Mouse (Mus musculus) 3T3-L1 (cell line): ENCODE measurements at regions not wholly inside any gene's neighbourhood (a gene's known extent, or its start where the extent isn't known, plus 50 kb on each side); places are given as distances from the start of the nearest gene placed in this dataset.
A peak's percentile ranks its signal among the peaks of the same experiment; 100 is the strongest.
"Not testable (repeated sequence)": the region's sequence is repeated elsewhere in the genome, so short reads cannot be mapped to it uniquely, and the experiment has no call there.

ENCODE experiments used
- DNase-seq: peaks from one replicate; pipeline ENCODE4 v3.0.0-alpha.2; 2015; ENCODE audit warnings: low read depth, low spot score

DNA sequence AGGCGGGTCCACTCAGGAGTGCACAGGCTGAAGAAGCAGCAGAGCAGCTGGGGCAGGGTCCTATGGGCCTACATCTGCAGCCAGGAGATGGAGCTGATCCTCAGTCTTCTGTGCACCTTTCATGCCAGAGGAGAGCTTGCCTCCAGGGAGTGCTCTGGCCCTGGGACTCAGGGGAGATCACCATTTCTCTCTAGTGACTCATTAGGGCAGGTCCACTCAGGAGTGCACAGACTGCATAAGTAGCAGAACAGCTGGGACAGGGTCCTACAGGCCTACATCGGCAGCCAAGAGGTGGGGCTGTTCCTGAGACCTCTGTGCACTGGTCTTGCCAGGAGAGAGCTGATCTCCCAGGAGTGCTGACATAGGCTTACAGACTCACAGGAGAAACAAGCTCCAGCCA is 159.4 kb upstream of the Gm21897 start:
- peak; percentile 68 for DNase-seq

DNA sequence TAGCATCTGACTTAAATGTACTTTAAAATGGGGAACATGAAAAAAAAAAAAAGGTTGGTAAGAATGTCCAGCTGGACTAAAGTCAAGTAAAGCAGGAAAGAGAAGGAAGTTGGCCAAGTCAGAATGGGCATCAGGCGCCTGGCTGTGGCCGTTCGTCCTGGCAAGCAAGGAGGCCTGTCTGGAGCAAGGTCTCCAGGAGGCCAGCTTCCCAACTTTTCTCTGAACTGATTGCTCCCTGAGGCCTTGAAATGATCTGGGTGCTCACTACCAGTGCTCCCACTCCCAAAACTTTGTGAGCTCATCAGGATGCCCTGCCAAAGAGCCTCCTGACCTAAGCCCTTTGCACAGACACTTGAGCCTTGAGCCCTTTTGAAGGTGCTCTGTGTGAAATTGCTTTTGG is 141.7 kb upstream of the Gm21897 start:
- peak; percentile 27 for DNase-seq

DNA sequence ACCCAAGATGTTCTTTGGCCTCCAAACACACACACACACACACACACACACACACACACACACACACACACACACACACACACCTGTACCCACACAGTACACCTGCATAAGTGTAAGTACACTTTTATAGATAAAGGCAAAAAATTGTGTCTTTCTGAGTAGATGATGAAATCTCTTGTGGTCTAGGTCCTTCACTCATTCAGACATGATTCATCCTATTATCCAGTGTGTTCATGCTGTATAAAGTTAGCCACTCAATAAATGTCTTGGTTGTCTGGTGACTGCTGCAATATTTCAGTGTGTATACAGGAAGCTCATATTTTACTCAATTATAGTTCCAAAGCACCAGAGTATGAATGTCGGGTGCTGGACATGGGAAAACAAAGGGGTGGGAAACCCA is 131.5 kb upstream of the Gm21897 start:
- DNase-seq, result peak; percentile 77

DNA sequence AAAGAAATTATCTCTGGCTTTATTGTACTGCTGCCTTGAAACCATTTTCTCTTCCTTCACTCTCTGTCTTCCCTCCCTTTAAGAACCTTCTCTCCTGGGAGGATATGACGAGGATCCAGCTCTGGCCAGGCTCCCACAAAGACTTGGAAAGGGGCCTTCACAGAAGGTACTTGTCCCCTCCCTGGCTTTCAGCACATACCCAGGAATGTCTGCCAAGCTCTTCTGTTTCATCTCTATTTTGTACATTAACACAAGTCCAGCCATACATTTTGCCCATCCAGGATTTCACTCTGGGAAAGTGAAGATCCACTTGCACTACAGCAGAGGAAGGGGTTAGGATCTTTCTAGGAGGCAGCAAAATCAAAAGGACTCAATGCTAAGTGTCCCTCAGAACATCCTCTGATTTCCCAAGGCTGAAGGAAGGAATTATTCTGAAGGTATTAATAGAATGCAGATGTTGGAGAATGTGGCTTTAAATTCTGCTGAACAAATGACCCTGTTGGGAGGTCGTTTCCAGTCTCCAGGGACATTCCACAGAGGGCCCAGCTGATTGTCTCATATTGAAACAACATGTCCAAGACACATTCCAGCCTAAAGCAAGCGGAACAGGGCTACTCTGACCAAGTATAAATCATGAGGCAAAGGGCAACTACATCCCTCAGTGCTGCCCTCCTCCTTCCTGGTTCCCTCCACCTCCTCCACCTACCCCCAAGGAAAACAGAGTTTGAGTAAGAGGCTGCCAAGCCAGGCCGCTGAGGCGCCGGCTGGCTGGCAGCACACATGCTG is 122.1 kb upstream of the Gm21897 start:
- peak; percentile 99 for DNase-seq

DNA sequence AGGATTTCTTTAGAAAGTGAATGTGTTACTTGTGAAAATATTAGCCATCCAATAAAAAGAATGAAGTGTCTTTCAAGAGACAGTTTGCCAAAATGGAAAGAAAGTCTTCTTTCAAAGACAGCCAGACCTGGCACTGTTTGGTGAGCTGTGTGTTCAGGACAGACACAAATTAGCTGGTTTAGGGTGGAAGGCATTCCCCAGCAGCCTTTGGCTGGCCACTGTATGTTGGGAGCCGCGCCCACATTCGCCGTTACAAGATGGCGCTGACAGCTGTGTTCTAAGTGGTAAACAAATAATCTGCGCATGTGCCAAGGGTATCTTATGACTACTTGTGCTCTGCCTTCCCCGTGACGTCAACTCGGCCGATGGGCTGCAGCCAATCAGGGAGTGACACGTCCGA is 121.3 kb upstream of the Gm21897 start:
- not testable (repeated sequence) for DNase-seq

DNA sequence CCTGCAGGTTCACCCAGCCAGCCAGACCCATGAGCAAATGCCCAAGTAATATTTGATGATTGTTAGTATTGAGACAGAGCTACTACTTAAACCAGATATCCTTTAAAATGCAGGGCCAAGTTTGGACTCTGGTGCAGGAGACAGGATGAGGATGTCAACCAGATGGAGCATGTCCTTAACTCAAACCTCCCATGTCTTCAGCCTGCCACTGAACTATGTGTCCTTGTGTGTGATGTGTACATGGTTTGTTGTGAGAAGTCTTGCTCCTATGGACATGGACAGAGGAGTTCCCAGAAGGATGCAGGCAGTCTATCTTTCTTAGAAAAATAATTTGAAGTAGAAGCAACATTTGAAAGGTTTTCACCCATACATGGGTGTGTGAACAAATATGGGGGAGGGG is 120.4 kb upstream of the Gm21897 start:
- DNase-seq, result no peak

DNA sequence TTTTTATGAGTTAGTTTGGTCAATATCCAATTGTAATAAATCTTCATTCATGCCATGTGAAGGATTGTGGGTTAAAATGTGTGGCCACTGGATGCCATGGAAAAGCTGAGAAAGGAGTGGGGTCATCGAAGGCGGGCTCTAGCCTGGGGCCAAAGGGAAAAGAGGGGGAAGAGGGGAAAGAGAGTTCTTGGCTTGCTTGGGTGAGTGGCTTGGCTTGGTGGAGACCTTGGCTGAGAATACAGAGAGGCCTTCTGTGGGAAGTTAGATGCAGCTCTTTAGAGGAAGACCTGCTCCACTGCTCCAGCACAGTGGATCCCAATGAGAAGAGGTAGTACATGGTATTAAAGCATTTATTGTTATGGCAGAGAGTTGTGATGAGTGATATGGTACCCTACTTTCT is 101.3 kb upstream of the Gm21897 start:
- no peak for DNase-seq

DNA sequence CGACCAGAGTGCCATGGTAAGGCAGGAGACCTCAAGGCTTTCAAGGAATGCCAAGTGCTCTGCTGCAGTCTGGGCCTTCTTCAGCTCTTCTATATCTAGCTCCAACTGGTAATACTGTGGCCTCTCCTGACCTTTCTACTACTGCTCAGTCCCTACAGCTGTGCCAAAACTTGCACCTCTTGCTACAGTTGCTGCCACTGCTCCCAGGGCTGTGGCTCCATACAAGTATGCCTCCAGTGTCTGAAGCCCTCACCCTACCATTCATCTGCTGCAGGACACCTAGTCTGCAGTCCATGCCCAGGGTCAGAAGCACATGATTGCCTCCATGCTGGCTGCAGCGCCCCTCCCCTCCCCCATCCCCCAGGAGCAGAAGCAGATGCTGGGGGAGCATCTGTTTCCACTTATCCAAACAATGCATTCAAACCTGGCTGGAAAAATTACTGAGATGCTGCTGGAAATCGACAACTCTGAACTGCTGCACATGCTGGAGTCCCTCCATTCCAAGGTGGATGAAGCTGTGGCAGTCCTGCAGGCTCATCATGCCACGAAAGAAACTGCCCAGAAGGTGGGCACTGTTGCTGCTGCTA is 96.2 kb upstream of the Gm21897 start:
- peak; percentile 70 for DNase-seq

DNA sequence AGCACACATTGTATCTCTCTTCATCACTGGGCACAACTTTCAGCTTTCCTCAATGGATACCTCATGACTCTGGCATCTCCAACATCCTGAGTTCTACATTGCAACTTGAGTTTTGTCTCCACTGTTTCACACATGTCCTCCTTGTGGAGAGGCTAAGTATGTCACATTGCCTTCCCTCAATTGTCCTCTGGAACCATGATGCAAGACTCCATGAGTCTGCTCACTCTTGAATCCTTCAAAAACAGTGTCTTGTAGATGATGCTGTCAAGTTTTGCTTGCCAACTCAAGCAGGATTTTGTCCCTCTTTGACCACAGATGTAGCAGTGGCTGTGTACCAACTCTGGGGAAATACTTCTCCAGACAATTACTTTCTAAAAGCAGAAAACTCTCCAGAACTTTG is 79.4 kb upstream of the Gm21897 start:
- DNase-seq, result peak; percentile 60

DNA sequence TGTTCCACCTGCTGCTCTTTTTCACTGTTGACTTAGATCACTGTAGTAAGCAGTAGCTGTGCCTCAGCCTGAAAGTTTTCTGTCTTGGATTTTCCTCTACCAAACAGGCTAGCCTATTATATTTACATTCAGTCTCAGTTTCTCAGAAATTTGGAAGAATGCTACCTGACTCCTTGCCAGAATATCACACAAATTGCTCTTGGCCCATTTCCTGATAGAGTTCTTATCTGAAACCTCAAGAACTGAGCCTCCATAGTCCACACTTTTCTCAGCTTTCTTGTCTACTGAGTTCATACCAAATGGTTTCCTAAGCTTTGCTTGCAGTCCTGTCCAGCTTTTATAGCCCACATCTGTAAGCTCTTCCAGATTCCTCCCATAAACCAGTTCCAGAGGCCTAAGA is 78.8 kb upstream of the Gm21897 start:
- DNase-seq, result peak; percentile 35

DNA sequence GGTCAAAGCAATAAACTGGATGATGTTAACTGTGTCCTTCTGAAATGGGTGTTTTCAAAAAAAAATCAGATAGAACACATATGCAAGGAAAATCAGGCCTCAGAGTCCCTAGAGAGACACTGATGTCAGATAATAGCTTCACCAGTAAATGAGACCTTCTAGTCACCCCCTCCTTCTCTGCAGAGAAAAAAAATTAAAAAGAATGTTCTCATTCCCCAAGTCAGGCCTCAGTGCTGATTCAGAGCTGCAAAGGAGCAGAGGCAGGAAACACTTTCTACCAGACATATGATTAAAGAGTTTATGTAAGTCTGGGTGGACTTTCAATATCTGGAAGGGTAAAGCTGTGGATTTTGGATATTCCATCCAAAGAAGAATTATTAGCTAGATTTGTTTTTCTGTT is 67.1 kb upstream of the Gm21897 start:
- DNase-seq, result peak; percentile 66

DNA sequence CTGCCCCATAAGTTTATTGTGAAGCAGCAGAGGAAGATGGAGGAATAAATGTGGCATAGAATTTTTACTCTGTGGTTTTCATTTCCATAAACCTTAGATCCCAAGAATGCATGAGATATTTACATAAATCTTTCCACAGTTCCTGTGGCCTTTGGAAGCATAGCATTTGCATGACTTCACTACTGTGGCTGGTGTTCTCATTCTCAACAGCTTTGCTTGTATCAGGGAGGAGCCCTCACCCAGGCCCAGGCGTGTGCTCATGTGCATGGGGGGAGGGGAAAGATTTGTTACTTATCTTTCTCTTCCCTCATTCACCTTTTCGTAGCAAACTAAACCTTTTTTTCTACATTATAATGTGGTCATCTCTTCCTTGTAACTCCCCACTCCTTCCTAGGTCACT is 65.6 kb upstream of the Gm21897 start:
- DNase-seq, result peak; percentile 97

DNA sequence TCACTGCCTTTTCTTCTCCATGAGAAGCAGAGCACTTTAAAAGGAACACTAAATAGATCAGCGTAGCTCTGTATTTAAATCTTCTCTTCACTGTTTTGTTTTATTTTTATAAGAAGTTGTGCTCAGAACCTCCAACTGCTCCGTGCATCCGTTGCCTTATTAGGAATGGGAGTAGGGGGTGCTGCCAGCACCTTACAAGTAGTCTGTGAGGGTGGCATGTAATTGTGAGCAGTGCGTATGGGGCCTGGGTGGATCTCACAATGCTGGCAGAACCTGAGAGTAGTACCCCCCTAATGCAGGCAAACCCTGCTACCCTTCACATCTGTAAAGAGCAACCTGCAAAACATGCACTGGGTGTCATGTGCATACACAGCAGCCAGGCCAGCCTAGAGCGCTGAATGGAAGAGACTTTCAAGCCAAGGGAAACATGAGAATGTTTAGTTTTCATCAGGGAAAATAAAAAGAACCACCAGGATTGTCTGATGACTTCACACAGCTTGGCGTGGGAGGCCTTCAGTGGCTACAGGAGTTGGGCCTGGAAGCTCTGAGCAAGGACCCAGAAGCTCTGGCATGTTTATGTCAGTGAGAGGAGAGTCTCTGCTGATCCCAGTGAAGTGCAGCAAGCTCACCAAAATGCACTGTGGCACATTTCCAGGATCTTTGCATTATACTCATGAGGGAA is 64.5 kb upstream of the Gm21897 start:
- DNase-seq, result no peak

DNA sequence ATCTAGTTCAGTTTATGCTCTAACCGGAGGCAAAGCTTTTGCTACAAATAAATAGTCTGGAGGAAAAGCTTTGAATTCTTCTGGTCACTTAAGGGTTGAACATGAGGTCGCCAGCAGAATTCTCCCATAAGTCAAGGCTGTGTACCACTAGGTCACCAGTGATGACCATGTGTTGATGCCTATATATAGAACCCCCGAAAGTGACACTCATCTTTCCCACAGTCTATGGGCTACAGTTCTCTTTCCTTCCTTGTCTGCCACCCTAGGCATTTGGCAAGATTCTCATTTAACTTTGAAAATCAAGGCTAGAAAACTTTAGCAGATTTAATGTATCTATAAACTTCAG is 63.9 kb upstream of the Gm21897 start:
- peak; percentile 76 for DNase-seq

DNA sequence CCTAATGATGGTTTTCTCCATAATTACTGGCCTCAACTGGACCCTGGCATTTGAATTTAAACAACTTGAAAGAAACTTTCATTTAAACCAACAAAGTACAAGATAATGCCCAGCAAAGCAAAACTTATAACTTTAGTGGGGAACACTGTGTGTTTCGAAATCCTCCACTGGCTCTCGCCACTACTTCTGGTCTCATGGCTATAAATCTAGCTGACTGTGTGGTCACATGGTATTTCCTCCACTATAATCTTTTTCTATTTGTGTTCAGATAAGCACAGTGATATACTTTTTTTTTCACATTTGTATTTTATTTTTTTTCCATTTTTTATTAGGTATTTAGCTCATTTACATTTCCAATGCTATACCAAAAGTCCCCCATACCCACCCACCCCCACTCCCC is 62.6 kb upstream of the Gm21897 start:
- peak; percentile 67 for DNase-seq

DNA sequence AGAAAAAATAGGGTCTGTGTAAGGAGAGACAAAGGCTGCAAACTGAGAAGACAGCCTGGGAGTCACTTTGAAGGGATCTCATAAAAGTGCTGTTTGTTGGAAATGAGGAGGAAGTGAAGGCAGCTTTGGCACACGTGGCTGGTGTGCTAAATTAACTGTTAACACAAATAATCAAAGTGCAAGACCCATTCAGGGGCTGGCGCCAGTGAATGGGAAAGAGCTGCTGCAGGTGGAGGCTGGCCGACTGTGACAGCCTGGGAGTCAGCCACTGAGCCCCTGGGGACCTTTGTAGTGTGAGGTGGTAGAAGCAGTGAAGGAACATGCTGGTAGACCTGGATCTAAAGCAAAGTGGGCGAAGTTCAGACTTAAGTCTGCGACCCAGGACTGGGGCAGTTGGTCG is 57.8 kb upstream of the Gm21897 start:
- DNase-seq, result no peak

DNA sequence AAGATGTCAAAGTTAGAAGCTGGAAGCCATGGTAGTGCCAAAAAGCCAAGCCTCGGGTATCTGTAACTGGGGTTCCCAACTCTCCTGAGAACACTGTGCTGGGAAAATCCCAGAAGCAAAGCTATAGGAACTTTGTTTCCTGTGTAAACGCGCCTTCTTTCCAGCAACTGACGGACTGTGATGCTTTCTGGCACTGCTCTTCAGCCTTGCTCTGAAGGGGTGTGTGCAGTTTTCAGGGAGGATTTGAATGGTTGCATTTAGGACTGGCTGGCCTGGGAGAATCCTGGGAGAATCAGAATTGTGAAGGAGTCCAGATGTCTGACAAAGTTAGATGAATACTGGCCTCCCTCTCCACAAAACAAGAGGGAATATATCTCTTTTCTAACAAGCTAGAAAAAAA is 57.2 kb upstream of the Gm21897 start:
- no peak for DNase-seq
